Mouse (Mus musculus): ENCODE measurements at regions not wholly inside any gene's neighbourhood (a gene's known extent, or its start where the extent isn't known, plus 50 kb on each side); places are given as distances from the start of the nearest gene placed in this dataset.

DNA sequence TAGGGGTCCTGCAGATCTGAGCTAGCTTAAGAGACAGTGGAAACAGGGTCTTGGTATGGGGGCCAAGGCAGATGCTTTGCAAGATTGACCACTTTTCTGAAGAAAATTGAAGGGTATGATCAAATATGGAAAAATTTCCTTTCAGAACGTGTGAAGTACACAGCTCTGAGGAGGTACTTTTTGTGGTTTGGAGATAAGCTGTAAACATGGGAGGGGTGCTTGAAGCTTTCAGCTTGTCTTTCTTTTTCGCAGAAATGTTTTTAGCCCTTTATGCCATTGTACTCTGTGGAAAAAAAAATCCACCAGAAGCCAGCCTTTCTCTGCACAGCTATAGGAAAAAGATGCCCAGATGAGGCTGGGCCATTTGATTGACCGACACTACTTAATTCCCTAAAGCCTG lies 116.3 kb upstream of the 4933412E24Rik start:
- H3K4me2 ChIP-seq (ENCODE audit: low read length), result no peak overlapping the region
- no peak overlapping the region for H3K9ac ChIP-seq (ENCODE audit: low read depth, low read length)
- H3K36me3 ChIP-seq (ENCODE audit: control insufficient read depth, insufficient read depth, low read length), result no peaks in the 10 kb centered on the region
- no peaks in the 10 kb centered on the region for H3K4me1 ChIP-seq (ENCODE audit: control insufficient read depth, insufficient read depth, low read depth, low read length)
- 88% methylated on average over 3 of the region's 3 CpGs for WGBS
- H3K4me3 ChIP-seq (ENCODE audit: low read length), result no peak overlapping the region
- no peak for ATAC-seq
- no peaks in the 10 kb centered on the region for H3K27me3 ChIP-seq (replicated peaks; ENCODE audit: control insufficient read depth, insufficient read depth, low read length)
- H3K27ac ChIP-seq (ENCODE audit: low read depth, low read length), result no peak overlapping the region
- H3K9me3 ChIP-seq (ENCODE audit: control insufficient read depth, low read length), result no peaks in the 10 kb centered on the region

DNA sequence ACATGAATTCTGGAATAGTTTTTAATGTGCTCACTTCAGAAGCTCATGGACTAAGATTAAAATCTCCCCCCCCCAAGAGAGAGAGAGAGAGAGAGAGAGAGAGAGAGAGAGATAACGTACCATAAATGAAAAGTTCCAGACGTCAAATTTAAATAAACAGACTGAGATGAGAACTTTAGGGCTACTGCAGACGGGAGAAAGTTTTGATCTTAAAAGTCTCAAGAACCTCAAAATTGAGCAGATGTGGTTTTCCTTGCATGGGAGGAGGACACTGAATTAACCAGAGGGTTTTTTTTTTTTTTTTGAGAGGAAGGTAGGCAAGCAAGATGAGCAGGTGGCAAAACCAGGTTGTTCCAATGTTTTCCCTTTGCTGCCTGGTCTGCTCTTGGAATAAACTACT lies 108.0 kb upstream of the 4933412E24Rik start:
- Histone ChIP-seq H3K9ac (ENCODE audit: low read depth, low read length) (no peak overlapping the region), H3K27ac (ENCODE audit: low read depth, low read length) (no peak overlapping the region), H3K4me3 (ENCODE audit: low read length) (no peak overlapping the region), H3K9me3 (ENCODE audit: control insufficient read depth, low read length) (no peaks in the 10 kb centered on the region), H3K4me1 (ENCODE audit: control insufficient read depth, insufficient read depth, low read depth, low read length) (no peaks in the 10 kb centered on the region), H3K27me3 (replicated peaks; ENCODE audit: control insufficient read depth, insufficient read depth, low read length) (no peaks in the 10 kb centered on the region), H3K36me3 (ENCODE audit: control insufficient read depth, insufficient read depth, low read length) (no peaks in the 10 kb centered on the region), H3K4me2 (ENCODE audit: low read length) (no peak overlapping the region)
- no peak for ATAC-seq
- 87% methylated on average over 3 of the region's 3 CpGs for WGBS

DNA sequence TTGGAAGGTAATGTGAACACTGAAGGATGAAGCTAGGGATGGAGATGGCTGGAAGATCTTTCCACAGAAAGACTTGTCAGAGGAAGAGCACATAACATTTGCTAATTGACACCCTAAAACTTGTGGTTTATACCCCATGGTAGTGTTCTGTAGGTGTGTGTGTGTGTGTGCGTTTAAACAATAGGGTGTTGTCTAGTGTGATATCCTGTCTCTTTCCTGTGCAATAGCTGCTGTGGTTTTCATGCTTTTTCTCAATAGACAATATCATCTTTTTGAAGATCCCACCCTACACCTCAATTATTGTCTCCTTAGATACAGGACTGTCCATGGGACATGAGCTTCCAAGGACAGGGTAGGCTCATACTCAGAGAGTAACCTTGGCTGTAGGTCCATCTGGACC lies 103.5 kb upstream of the 4933412E24Rik start:
- no peak overlapping the region for H3K4me3 ChIP-seq (ENCODE audit: low read length)
- H3K9me3 ChIP-seq (ENCODE audit: control insufficient read depth, low read length), result no peaks in the 10 kb centered on the region
- ATAC-seq, result no peak
- H3K4me1 ChIP-seq (ENCODE audit: control insufficient read depth, insufficient read depth, low read depth, low read length), result no peaks in the 10 kb centered on the region
- H3K36me3 ChIP-seq (ENCODE audit: control insufficient read depth, insufficient read depth, low read length), result no peaks in the 10 kb centered on the region
- H3K9ac ChIP-seq (ENCODE audit: low read depth, low read length), result no peak overlapping the region
- 100% methylated on average over 1 of the region's 1 CpGs for WGBS
- H3K27me3 ChIP-seq (replicated peaks; ENCODE audit: control insufficient read depth, insufficient read depth, low read length), result no peaks in the 10 kb centered on the region
- no peak overlapping the region for H3K4me2 ChIP-seq (ENCODE audit: low read length)
- no peak overlapping the region for H3K27ac ChIP-seq (ENCODE audit: low read depth, low read length)

- Histone ChIP-seq H3K27me3 (replicated peaks; ENCODE audit: control insufficient read depth, insufficient read depth, low read length) (no peaks in the 10 kb centered on the region), H3K9me3 (ENCODE audit: control insufficient read depth, low read length) (no peaks in the 10 kb centered on the region), H3K36me3 (ENCODE audit: control insufficient read depth, insufficient read depth, low read length) (no peaks in the 10 kb centered on the region), H3K27ac (ENCODE audit: low read depth, low read length) (no peak overlapping the region), H3K9ac (ENCODE audit: low read depth, low read length) (no peak overlapping the region), H3K4me3 (ENCODE audit: low read length) (no peak overlapping the region), H3K4me2 (ENCODE audit: low read length) (no peak overlapping the region), H3K4me1 (ENCODE audit: control insufficient read depth, insufficient read depth, low read depth, low read length) (no peaks in the 10 kb centered on the region)
- 95% methylated on average over 3 of the region's 3 CpGs for WGBS
- no peak for ATAC-seq
These were observed 95.5 kb upstream of the 4933412E24Rik start for GRCm38 (mm10) chr15:60111885-60112284.

GRCm38 (mm10) chr15:60111046-60111445 lies 94.6 kb upstream of the 4933412E24Rik start:
- Histone ChIP-seq H3K9ac (ENCODE audit: low read depth, low read length) (no peak overlapping the region), H3K36me3 (ENCODE audit: control insufficient read depth, insufficient read depth, low read length) (no peaks in the 10 kb centered on the region), H3K4me3 (ENCODE audit: low read length) (no peak overlapping the region), H3K9me3 (ENCODE audit: control insufficient read depth, low read length) (no peaks in the 10 kb centered on the region), H3K4me2 (ENCODE audit: low read length) (no peak overlapping the region), H3K27me3 (replicated peaks; ENCODE audit: control insufficient read depth, insufficient read depth, low read length) (no peaks in the 10 kb centered on the region), H3K4me1 (ENCODE audit: control insufficient read depth, insufficient read depth, low read depth, low read length) (no peaks in the 10 kb centered on the region), H3K27ac (ENCODE audit: low read depth, low read length) (no peak overlapping the region)
- 93% methylated on average over 4 of the region's 4 CpGs for WGBS
- no peak for ATAC-seq

- Histone ChIP-seq H3K27me3 (replicated peaks; ENCODE audit: control insufficient read depth, insufficient read depth, low read length) (no peaks in the 10 kb centered on the region), H3K4me2 (ENCODE audit: low read length) (no peak overlapping the region), H3K9me3 (ENCODE audit: control insufficient read depth, low read length) (no peaks in the 10 kb centered on the region), H3K4me3 (ENCODE audit: low read length) (no peak overlapping the region), H3K4me1 (ENCODE audit: control insufficient read depth, insufficient read depth, low read depth, low read length) (no peaks in the 10 kb centered on the region), H3K27ac (ENCODE audit: low read depth, low read length) (no peak overlapping the region), H3K9ac (ENCODE audit: low read depth, low read length) (no peak overlapping the region), H3K36me3 (ENCODE audit: control insufficient read depth, insufficient read depth, low read length) (no peaks in the 10 kb centered on the region)
- 83% methylated on average over 2 of the region's 2 CpGs for WGBS
- no peak for ATAC-seq
These were observed 87.7 kb upstream of the 4933412E24Rik start for GRCm38 (mm10) chr15:60104126-60104525.

DNA sequence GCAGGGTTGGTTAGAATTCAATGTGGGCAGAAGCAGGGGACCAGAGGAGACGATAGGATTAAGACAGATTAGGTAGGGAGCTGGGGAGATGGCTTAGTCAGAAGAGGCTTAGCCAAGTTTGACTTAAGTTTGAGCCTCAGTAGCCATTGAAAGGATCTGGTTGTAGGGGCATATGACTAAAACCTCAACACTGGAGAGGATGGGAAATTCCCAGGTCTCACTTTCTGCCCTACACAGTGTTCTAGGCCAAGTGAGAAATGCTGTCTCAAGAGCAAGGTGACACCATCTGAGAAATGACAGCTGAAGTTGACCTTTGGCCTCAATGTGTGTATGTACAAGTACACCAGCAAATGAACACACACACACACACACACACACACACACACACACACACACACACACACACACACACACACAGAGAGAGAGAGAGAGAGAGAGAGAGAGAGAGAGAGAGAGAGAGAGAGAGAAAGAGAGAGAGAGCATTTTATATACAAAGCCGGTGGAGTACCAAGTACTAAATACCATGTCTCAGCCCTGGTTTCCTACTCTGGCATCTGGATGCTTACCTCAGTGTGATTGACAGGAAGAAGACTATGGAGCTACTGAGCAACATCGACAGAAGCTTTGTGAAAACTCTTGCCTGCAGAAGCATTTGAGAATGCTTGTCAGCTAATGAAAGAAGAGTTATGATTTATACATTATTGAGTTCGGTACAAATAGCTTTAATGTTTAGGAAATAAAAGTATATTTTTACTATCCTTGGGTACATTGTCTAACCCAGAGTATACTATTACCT lies 85.3 kb upstream of the 4933412E24Rik start:
- no peak overlapping the region for H3K9ac ChIP-seq (ENCODE audit: low read depth, low read length)
- H3K4me3 ChIP-seq (ENCODE audit: low read length), result no peak overlapping the region
- H3K27me3 ChIP-seq (replicated peaks; ENCODE audit: control insufficient read depth, insufficient read depth, low read length), result no peaks in the 10 kb centered on the region
- H3K27ac ChIP-seq (ENCODE audit: low read depth, low read length), result no peak overlapping the region
- no peaks in the 10 kb centered on the region for H3K9me3 ChIP-seq (ENCODE audit: control insufficient read depth, low read length)
- no peaks in the 10 kb centered on the region for H3K4me1 ChIP-seq (ENCODE audit: control insufficient read depth, insufficient read depth, low read depth, low read length)
- ATAC-seq, result no peak
- no peak overlapping the region for H3K4me2 ChIP-seq (ENCODE audit: low read length)
- no peaks in the 10 kb centered on the region for H3K36me3 ChIP-seq (ENCODE audit: control insufficient read depth, insufficient read depth, low read length)
- 89% methylated on average over 4 of the region's 4 CpGs for WGBS

GRCm38 (mm10) chr15:60097141-60097540 lies 80.7 kb upstream of the 4933412E24Rik start:
- H3K27me3 ChIP-seq (replicated peaks; ENCODE audit: control insufficient read depth, insufficient read depth, low read length), result no peaks in the 10 kb centered on the region
- no peak overlapping the region for H3K4me3 ChIP-seq (ENCODE audit: low read length)
- no peaks in the 10 kb centered on the region for H3K9me3 ChIP-seq (ENCODE audit: control insufficient read depth, low read length)
- H3K27ac ChIP-seq (ENCODE audit: low read depth, low read length), result no peak overlapping the region
- H3K36me3 ChIP-seq (ENCODE audit: control insufficient read depth, insufficient read depth, low read length), result no peaks in the 10 kb centered on the region
- no peak overlapping the region for H3K9ac ChIP-seq (ENCODE audit: low read depth, low read length)
- WGBS, result 12% methylated on average over 4 of the region's 4 CpGs
- no peaks in the 10 kb centered on the region for H3K4me1 ChIP-seq (ENCODE audit: control insufficient read depth, insufficient read depth, low read depth, low read length)
- peak; percentile 75; the same call in 1 of the 2 replicates for ATAC-seq
- H3K4me2 ChIP-seq (ENCODE audit: low read length), result no peak overlapping the region

DNA sequence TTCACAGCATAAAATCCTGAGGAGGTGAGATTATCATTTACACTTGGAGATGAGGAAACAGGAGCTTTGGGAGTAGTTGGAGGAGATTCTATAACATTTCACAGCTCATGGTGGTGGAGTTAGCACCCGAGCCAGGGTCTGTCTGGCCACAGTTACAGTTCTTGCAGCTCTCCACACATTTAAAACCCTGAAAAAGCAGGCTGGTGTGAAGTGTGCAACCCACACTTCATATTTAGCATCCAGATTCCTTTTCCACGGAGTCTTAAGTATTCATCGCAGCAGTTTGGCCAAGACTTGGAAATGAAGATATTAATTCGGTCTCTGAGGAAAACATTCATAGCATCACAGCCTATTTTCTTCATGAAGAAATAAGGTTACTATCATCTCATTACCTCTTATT lies 79.7 kb upstream of the 4933412E24Rik start:
- no peak for ATAC-seq

More for the DNA sequence above, 79.7 kb upstream of the 4933412E24Rik start:
- H3K27ac ChIP-seq (ENCODE audit: low read depth, low read length), result no peak overlapping the region
- no peaks in the 10 kb centered on the region for H3K36me3 ChIP-seq (ENCODE audit: control insufficient read depth, insufficient read depth, low read length)
- H3K4me1 ChIP-seq (ENCODE audit: control insufficient read depth, insufficient read depth, low read depth, low read length), result no peaks in the 10 kb centered on the region
- no peak overlapping the region for H3K9ac ChIP-seq (ENCODE audit: low read depth, low read length)
- H3K4me2 ChIP-seq (ENCODE audit: low read length), result no peak overlapping the region
- no peaks in the 10 kb centered on the region for H3K9me3 ChIP-seq (ENCODE audit: control insufficient read depth, low read length)
- no peaks in the 10 kb centered on the region for H3K27me3 ChIP-seq (replicated peaks; ENCODE audit: control insufficient read depth, insufficient read depth, low read length)
- WGBS, result 85% methylated on average over 4 of the region's 4 CpGs
- H3K4me3 ChIP-seq (ENCODE audit: low read length), result no peak overlapping the region
